Mouse (Mus musculus) limb, embryonic 14.5 days (tissue): ENCODE measurements around the gene Rab33a. TPM values are rescaled to one million over a fixed set of nuclear protein-coding genes. Genes with fewer than 3 reads are reported as not detected.
A peak's percentile ranks its signal among the peaks of the same experiment; 100 is the strongest.

Source experiments
- ATAC-seq: fragments of 200-750 bp; cut with Nextera tagmentation; 2 replicates; pipeline ENCODE4 v1.8.0; 2017; ENCODE audit warnings: low read depth, moderate number of reproducible peaks, moderate TSS enrichment; ENCODE audit not compliant: low FRiP score
- DNase-seq: peaks from one replicate; pipeline ENCODE4 v3.0.0-alpha.2; 2015; ENCODE audit warnings: low spot score
- H3K27ac ChIP-seq: fragments of 300-500 bp; sonication (generic); replicated peaks from 2 replicates; pipeline ENCODE4 v1.5.1; 2014; ENCODE audit warnings: low read depth, mild to moderate bottlenecking, low read length, moderate library complexity, mixed read lengths
- H3K27me3 ChIP-seq: fragments of 300-500 bp; sonication (generic); 2 replicates; pipeline ENCODE4 v1.6.1; 2014; ENCODE audit warnings: low read length, mixed read lengths; ENCODE audit not compliant: control insufficient read depth, insufficient read depth
- H3K36me3 ChIP-seq: fragments of 300-500 bp; sonication (generic); 2 replicates; pipeline ENCODE4 v1.6.1; 2014; ENCODE audit warnings: mild to moderate bottlenecking, low read length, moderate library complexity, mixed read lengths; ENCODE audit not compliant: control insufficient read depth, insufficient read depth
- H3K4me1 ChIP-seq: fragments of 300-500 bp; sonication (generic); 2 replicates; pipeline ENCODE4 v1.6.1; 2014; ENCODE audit warnings: antibody characterized with exemption, low read length, mixed read lengths; ENCODE audit not compliant: control insufficient read depth, insufficient read depth
- H3K4me2 ChIP-seq: fragments of 300-500 bp; sonication (generic); replicated peaks from 2 replicates; pipeline ENCODE4 v1.6.1; 2014; ENCODE audit warnings: low read depth, mild to moderate bottlenecking, low read length, moderate library complexity; ENCODE audit not compliant: severe bottlenecking
- H3K4me3 ChIP-seq: fragments of 300-500 bp; sonication (generic); replicated peaks from 2 replicates; pipeline ENCODE4 v1.5.1; 2014; ENCODE audit warnings: low read length
- H3K9ac ChIP-seq: fragments of 300-500 bp; sonication (generic); 2 replicates; pipeline ENCODE4 v1.6.1; 2014; ENCODE audit warnings: mild to moderate bottlenecking, low read depth, low read length, moderate library complexity; ENCODE audit not compliant: severe bottlenecking
- H3K9me3 ChIP-seq: fragments of 300-500 bp; sonication (generic); 2 replicates; pipeline ENCODE4 v1.6.1; 2016; ENCODE audit warnings: low read length; ENCODE audit not compliant: control insufficient read depth
- POLR2A ChIP-seq: fragments of 200-500 bp; IDR thresholded peaks from 2 replicates; pipeline ENCODE4 v1.8.0; 2012; ENCODE audit warnings: inconsistent platforms, mild to moderate bottlenecking, moderate library complexity, borderline replicate concordance; ENCODE audit not compliant: insufficient read depth, insufficient read length; ENCODE audit errors: extremely low read depth
- WGBS: fragments of 180-500 bp; shearing (Covaris S2); extraction: QIAGEN DNeasy Blood & Tissue Kit; methylation state at CpG from one replicate; pipeline ENCODE4 v1.1.7; 2014; 5-methylcytosine and 5-hydroxymethylcytosine counted together
- polyA plus RNA-seq, 2 experiments: library from polyadenylated mRNA; depleted of rRNA in 1 of 2; stranded (reverse) in 1 of 2; unstranded in 1 of 2; fragments of >200 nt; fragmentation: Nextera tagmentation in 1 of 2; extraction: Ambion mirVana in 1 of 2; gene quantifications; 2 replicates each; pipeline versions ENCODE4 v1.2.1 to v1.2.3; 2012 to 2014

Rab33a gene
- polyA plus RNA-seq, 2 experiments = 4.1 to 4.8 TPM

GRCm38 (mm10) chrX:48525332-48525731 lies 6.2 kb downstream of the Rab33a start:
- Histone ChIP-seq H3K4me3 (no peak overlapping the region), H3K4me2 (no peak overlapping the region), H3K4me1 (no peaks in the 10 kb centered on the region), H3K9me3 (no peaks in the 10 kb centered on the region), H3K9ac (no peak overlapping the region), H3K27ac (no peak overlapping the region), H3K36me3 (no peaks in the 10 kb centered on the region), H3K27me3 (no peaks in the 10 kb centered on the region)
- DNase-seq = no peak
- WGBS = 78% methylated on average over 1 of the region's 1 CpGs
- ATAC-seq = no peak
- TF ChIP-seq POLR2A = no peak

- H3K4me2 ChIP-seq = no peak overlapping the region
- no peak for DNase-seq
- whole genome bisulfite sequencing = 49% methylated on average over 8 of the region's 8 CpGs
- no peak overlapping the region for H3K4me3 ChIP-seq
- no peaks in the 10 kb centered on the region for H3K36me3 ChIP-seq
- no peak overlapping the region for H3K9ac ChIP-seq
- no peaks in the 10 kb centered on the region for H3K9me3 ChIP-seq
- H3K27ac ChIP-seq = no peak overlapping the region
- H3K4me1 ChIP-seq = no peaks in the 10 kb centered on the region
- H3K27me3 ChIP-seq = no peaks in the 10 kb centered on the region
- no peak for ATAC-seq
- no peak for TF ChIP-seq POLR2A
Observed at GRCm38 (mm10) chrX:48525866-48526265, 6.8 kb downstream of the Rab33a start.

GRCm38 (mm10) chrX:48526435-48526834 lies 7.3 kb downstream of the Rab33a start:
- no peak overlapping the region for H3K4me3 ChIP-seq

GRCm38 (mm10) chrX:48532175-48532574 lies 13.1 kb downstream of the Rab33a start:
- Histone ChIP-seq H3K4me2 (no peak overlapping the region), H3K27ac (no peak overlapping the region), H3K9ac (no peak overlapping the region), H3K36me3 (no peaks in the 10 kb centered on the region), H3K27me3 (no peaks in the 10 kb centered on the region), H3K9me3 (no peaks in the 10 kb centered on the region), H3K4me1 (no peaks in the 10 kb centered on the region), H3K4me3 (no peak overlapping the region)
- DNase-seq = peak; percentile 80
- ATAC-seq = no peak
- no peak for TF ChIP-seq POLR2A
- 39% methylated on average over 3 of the region's 3 CpGs for WGBS

More at GRCm38 (mm10) chrX:48526435-48526834, 7.3 kb downstream of the Rab33a start:
- H3K4me2 ChIP-seq = no peak overlapping the region
- no peaks in the 10 kb centered on the region for H3K4me1 ChIP-seq
- H3K9ac ChIP-seq = no peak overlapping the region
- ATAC-seq = no peak
- WGBS = 68% methylated on average over 1 of the region's 3 CpGs
- no peak for DNase-seq
- H3K9me3 ChIP-seq = no peaks in the 10 kb centered on the region
- H3K27me3 ChIP-seq = no peaks in the 10 kb centered on the region
- H3K27ac ChIP-seq = no peak overlapping the region
- H3K36me3 ChIP-seq = no peaks in the 10 kb centered on the region
- TF ChIP-seq POLR2A = no peak

Other genes with a start within 250 kb of the Rab33a start
- 7.9 and 8.6 TPM in 2 replicates for gene Bcorl1, start 177.9 kb upstream of the Rab33a start, polyA plus RNA-seq (2012; rRNA removed)
- gene Bcorl1, start 177.9 kb upstream of the Rab33a start, polyA plus RNA-seq (2014; fragmentation: Nextera tagmentation; extraction: Ambion mirVana) = 6.8 and 6.9 TPM in 2 replicates
- 24.3 and 29.6 TPM in 2 replicates for gene Elf4, start 56.2 kb upstream of the Rab33a start, polyA plus RNA-seq (2012; rRNA removed)
- gene Elf4, start 56.2 kb upstream of the Rab33a start, polyA plus RNA-seq (2014; fragmentation: Nextera tagmentation; extraction: Ambion mirVana) = 11.1 and 12.0 TPM in 2 replicates
- 29.8 and 41.1 TPM in 2 replicates for gene Aifm1, start 5.7 kb upstream of the Rab33a start, polyA plus RNA-seq (2012; rRNA removed)
- 54.9 and 57.3 TPM in 2 replicates for gene Aifm1, start 5.7 kb upstream of the Rab33a start, polyA plus RNA-seq (2014; fragmentation: Nextera tagmentation; extraction: Ambion mirVana)
- 38.9 and 48.8 TPM in 2 replicates for gene Zfp280c, start 75.2 kb downstream of the Rab33a start, polyA plus RNA-seq (2012; rRNA removed)
- gene Zfp280c, start 75.2 kb downstream of the Rab33a start, polyA plus RNA-seq (2014; fragmentation: Nextera tagmentation; extraction: Ambion mirVana) = 13.3 and 16.8 TPM in 2 replicates
- gene Slc25a14, start 104.1 kb downstream of the Rab33a start, polyA plus RNA-seq (2012; rRNA removed) = 10.9 and 12.1 TPM in 2 replicates
- 12.6 and 13.7 TPM in 2 replicates for gene Slc25a14, start 104.1 kb downstream of the Rab33a start, polyA plus RNA-seq (2014; fragmentation: Nextera tagmentation; extraction: Ambion mirVana)
- gene Gpr119, start 155.2 kb downstream of the Rab33a start, polyA plus RNA-seq (2012; rRNA removed) = not detected in 2 replicates
- not detected in 2 replicates for gene Gpr119, start 155.2 kb downstream of the Rab33a start, polyA plus RNA-seq (2014; fragmentation: Nextera tagmentation; extraction: Ambion mirVana)
- gene Rbmx2, start 175.7 kb downstream of the Rab33a start, polyA plus RNA-seq (2012; rRNA removed) = 9.2 and 13.6 TPM in 2 replicates
- 22.0 and 25.7 TPM in 2 replicates for gene Rbmx2, start 175.7 kb downstream of the Rab33a start, polyA plus RNA-seq (2014; fragmentation: Nextera tagmentation; extraction: Ambion mirVana)